Mouse (Mus musculus): Measurements from ENCODE around the gene Zfp777. TPM values are rescaled to one million over a fixed set of nuclear protein-coding genes. Genes with fewer than 3 reads are reported as not detected.
A peak's percentile ranks its signal among the peaks of the same experiment; 100 is the strongest.

The Zfp777 gene
- polyA plus RNA-seq, 1 experiment from 2014 or later = 1.5 TPM

GRCm38 (mm10) chr6:48020006-48020405 is 28.7 kb downstream of the Zfp777 start:
- H3K9me3 ChIP-seq (replicated peaks; ENCODE audit: control insufficient read depth, low read length) = no peaks in the 10 kb centered on the region
- peaks cover 3% of the 10 kb centered on the region; the same call in 1 of the 2 replicates for H3K4me1 ChIP-seq (ENCODE audit: control insufficient read depth, low read depth, low read length)
- no peak for ATAC-seq (ENCODE audit: low read depth)
- no peak overlapping the region for H3K27ac ChIP-seq (ENCODE audit: low read length)
- no peak overlapping the region for H3K4me3 ChIP-seq (ENCODE audit: low read depth, low read length)
- H3K9ac ChIP-seq (ENCODE audit: low read depth, low read length) = no peak overlapping the region
- no peak overlapping the region for H3K4me2 ChIP-seq (ENCODE audit: low read depth, low read length)
- no peaks in the 10 kb centered on the region for H3K27me3 ChIP-seq (ENCODE audit: control insufficient read depth, insufficient read depth, low read depth, low read length)
- WGBS (ENCODE audit: insufficient replicate concordance) = 76% methylated on average over 2 of the region's 2 CpGs
- peaks cover 12% of the 10 kb centered on the region for H3K36me3 ChIP-seq (ENCODE audit: control insufficient read depth, insufficient read depth)

DNA sequence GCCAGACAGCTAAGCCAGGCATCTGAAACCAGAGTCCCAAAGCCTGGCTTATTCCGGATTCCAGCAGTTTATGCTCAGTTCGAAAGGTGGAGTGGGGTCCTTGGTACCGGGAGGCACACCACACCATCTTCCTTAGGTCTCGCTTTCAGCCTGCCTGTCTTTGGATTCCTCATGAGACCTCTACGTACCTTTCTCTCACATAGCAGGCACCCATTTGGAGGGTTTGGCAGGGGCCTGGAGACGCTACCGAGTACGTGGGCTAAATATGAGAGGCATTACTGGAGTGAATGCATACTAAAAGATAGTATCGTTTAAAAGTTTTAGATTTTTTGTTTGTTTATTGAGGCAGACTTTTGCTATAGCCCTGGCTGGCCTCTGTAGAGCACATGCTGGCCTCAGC is 31.9 kb downstream of the Zfp777 start:
- 75% methylated on average over 9 of the region's 9 CpGs for WGBS (ENCODE audit: insufficient replicate concordance)
- H3K9ac ChIP-seq (ENCODE audit: low read depth, low read length) = no peak overlapping the region
- no peak overlapping the region for H3K27ac ChIP-seq (ENCODE audit: low read length)
- ATAC-seq (ENCODE audit: low read depth) = no peak
- no peak overlapping the region for H3K4me2 ChIP-seq (ENCODE audit: low read depth, low read length)
- no peaks in the 10 kb centered on the region for H3K9me3 ChIP-seq (replicated peaks; ENCODE audit: control insufficient read depth, low read length)
- peaks cover 3% of the 10 kb centered on the region; the same call in 1 of the 2 replicates for H3K4me1 ChIP-seq (ENCODE audit: control insufficient read depth, low read depth, low read length)
- no peaks in the 10 kb centered on the region for H3K27me3 ChIP-seq (ENCODE audit: control insufficient read depth, insufficient read depth, low read depth, low read length)
- H3K4me3 ChIP-seq (ENCODE audit: low read depth, low read length) = no peak overlapping the region
- no peaks in the 10 kb centered on the region for H3K36me3 ChIP-seq (ENCODE audit: control insufficient read depth, insufficient read depth)

- H3K27ac ChIP-seq (ENCODE audit: low read length) = no peak overlapping the region
Observed at GRCm38 (mm10) chr6:48016090-48016521, 32.6 kb downstream of the Zfp777 start.

GRCm38 (mm10) chr6:48010727-48011126 is 38.0 kb downstream of the Zfp777 start:
- no peak overlapping the region for H3K4me3 ChIP-seq (ENCODE audit: low read depth, low read length)
- H3K4me1 ChIP-seq (ENCODE audit: control insufficient read depth, low read depth, low read length) = peaks cover 1% of the 10 kb centered on the region; the same call in 1 of the 2 replicates
- H3K4me2 ChIP-seq (ENCODE audit: low read depth, low read length) = no peak overlapping the region
- 53% methylated on average over 8 of the region's 8 CpGs for WGBS (ENCODE audit: insufficient replicate concordance)
- no peak overlapping the region for H3K9ac ChIP-seq (ENCODE audit: low read depth, low read length)
- ATAC-seq (ENCODE audit: low read depth) = no peak
- H3K36me3 ChIP-seq (ENCODE audit: control insufficient read depth, insufficient read depth) = no peaks in the 10 kb centered on the region
- H3K27me3 ChIP-seq (ENCODE audit: control insufficient read depth, insufficient read depth, low read depth, low read length) = no peaks in the 10 kb centered on the region
- H3K27ac ChIP-seq (ENCODE audit: low read length) = no peak overlapping the region
- H3K9me3 ChIP-seq (replicated peaks; ENCODE audit: control insufficient read depth, low read length) = no peaks in the 10 kb centered on the region

More at GRCm38 (mm10) chr6:48016090-48016521, 32.6 kb downstream of the Zfp777 start:
- H3K4me3 ChIP-seq (ENCODE audit: low read depth, low read length) = peak overlapping the region; percentile 43
- WGBS (ENCODE audit: insufficient replicate concordance) = under 1% methylated on average over 24 of the region's 24 CpGs
- H3K27me3 ChIP-seq (ENCODE audit: control insufficient read depth, insufficient read depth, low read depth, low read length) = no peaks in the 10 kb centered on the region
- H3K9ac ChIP-seq (ENCODE audit: low read depth, low read length) = peak overlapping the region; percentile 28
- no peaks in the 10 kb centered on the region for H3K9me3 ChIP-seq (replicated peaks; ENCODE audit: control insufficient read depth, low read length)
- H3K4me2 ChIP-seq (ENCODE audit: low read depth, low read length) = peak overlapping the region; percentile 65
- peak; percentile 88 for ATAC-seq (ENCODE audit: low read depth)
- H3K4me1 ChIP-seq (ENCODE audit: control insufficient read depth, low read depth, low read length) = peaks cover 3% of the 10 kb centered on the region; the same call in 1 of the 2 replicates
- no peaks in the 10 kb centered on the region for H3K36me3 ChIP-seq (ENCODE audit: control insufficient read depth, insufficient read depth)

DNA sequence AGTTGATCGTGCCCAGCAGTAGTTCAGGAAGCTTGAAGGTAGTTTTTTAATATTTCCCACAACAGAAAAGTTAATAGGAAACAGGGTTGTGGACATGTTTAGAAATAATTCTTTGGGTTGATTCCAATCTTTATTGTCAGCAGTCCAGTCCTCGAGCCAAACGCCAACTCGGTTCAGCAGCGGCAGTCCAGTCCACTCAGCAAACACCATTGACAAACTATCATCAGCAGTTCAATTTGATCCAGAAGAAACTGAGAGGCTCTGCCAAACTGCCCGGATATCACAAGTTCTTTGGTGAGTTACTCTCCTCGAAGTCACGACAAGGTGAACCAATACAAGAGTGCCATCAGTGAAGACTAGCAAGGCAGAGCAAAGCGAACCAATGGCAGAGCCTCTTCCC is 53.0 kb downstream of the Zfp777 start:
- 71% methylated on average over 9 of the region's 9 CpGs for WGBS (ENCODE audit: insufficient replicate concordance)
- Histone ChIP-seq H3K9ac (ENCODE audit: low read depth, low read length) (no peak overlapping the region), H3K4me3 (ENCODE audit: low read depth, low read length) (no peak overlapping the region), H3K4me2 (ENCODE audit: low read depth, low read length) (no peak overlapping the region), H3K36me3 (ENCODE audit: control insufficient read depth, insufficient read depth) (no peaks in the 10 kb centered on the region), H3K9me3 (replicated peaks; ENCODE audit: control insufficient read depth, low read length) (no peaks in the 10 kb centered on the region), H3K27ac (ENCODE audit: low read length) (no peak overlapping the region), H3K27me3 (ENCODE audit: control insufficient read depth, insufficient read depth, low read depth, low read length) (no peaks in the 10 kb centered on the region), H3K4me1 (ENCODE audit: control insufficient read depth, low read depth, low read length) (no peaks in the 10 kb centered on the region)
- ATAC-seq (ENCODE audit: low read depth) = no peak

DNA sequence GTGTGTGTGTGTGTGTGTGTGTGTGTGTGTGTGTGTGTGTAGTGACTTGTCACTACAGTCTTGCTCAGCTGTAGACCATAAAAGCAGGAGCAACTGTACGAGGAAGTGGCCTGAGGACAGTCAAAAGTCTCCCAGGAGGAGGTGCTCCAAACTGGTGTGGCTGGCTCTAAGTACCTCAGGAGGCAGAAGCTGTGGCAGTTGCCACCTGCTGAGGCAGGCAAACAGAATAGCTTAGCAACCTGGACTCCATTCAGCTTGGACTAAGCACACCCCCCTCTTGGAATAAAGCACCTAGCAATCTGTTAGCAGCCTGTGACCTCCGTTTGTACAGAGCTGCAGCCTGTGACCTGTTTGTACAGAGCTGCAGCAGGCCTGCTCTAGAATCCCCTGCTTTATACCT is 64.8 kb downstream of the Zfp777 start:
- no peaks in the 10 kb centered on the region for H3K27me3 ChIP-seq (ENCODE audit: control insufficient read depth, insufficient read depth, low read depth, low read length)
- no peaks in the 10 kb centered on the region for H3K9me3 ChIP-seq (replicated peaks; ENCODE audit: control insufficient read depth, low read length)
- H3K4me2 ChIP-seq (ENCODE audit: low read depth, low read length) = no peak overlapping the region
- no peak for ATAC-seq (ENCODE audit: low read depth)
- H3K27ac ChIP-seq (ENCODE audit: low read length) = no peak overlapping the region
- WGBS (ENCODE audit: insufficient replicate concordance) = 20% methylated on average over 2 of the region's 2 CpGs
- no peak overlapping the region for H3K9ac ChIP-seq (ENCODE audit: low read depth, low read length)
- H3K4me1 ChIP-seq (ENCODE audit: control insufficient read depth, low read depth, low read length) = no peaks in the 10 kb centered on the region
- no peaks in the 10 kb centered on the region for H3K36me3 ChIP-seq (ENCODE audit: control insufficient read depth, insufficient read depth)
- H3K4me3 ChIP-seq (ENCODE audit: low read depth, low read length) = no peak overlapping the region

DNA sequence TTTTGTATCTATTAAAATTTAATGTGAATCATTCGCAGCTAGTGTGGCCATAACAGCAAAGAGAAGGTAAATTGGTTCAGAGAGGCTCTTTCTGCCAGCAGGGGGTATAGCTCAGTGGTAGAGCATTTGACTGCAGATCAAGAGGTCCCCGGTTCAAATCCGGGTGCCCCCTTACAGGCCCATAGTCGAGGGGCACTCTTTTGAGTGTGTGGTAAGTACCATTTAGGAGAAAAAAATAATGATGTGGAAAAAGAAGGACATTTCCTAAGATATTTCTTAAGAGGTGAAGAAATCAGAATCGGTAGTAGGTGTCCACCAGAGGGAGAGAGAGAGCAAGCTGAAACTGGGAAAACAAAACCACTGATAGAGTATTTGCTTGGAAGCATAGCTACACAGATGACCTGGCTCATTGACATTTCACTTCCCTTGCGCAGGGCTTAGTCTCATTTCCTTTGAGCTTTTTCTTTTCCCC is 69.8 kb downstream of the Zfp777 start:
- Histone ChIP-seq H3K4me2 (ENCODE audit: low read depth, low read length) (no peak overlapping the region), H3K27ac (ENCODE audit: low read length) (no peak overlapping the region), H3K27me3 (ENCODE audit: control insufficient read depth, insufficient read depth, low read depth, low read length) (no peaks in the 10 kb centered on the region), H3K4me1 (ENCODE audit: control insufficient read depth, low read depth, low read length) (no peaks in the 10 kb centered on the region), H3K9me3 (replicated peaks; ENCODE audit: control insufficient read depth, low read length) (no peaks in the 10 kb centered on the region), H3K9ac (ENCODE audit: low read depth, low read length) (no peak overlapping the region), H3K4me3 (ENCODE audit: low read depth, low read length) (no peak overlapping the region), H3K36me3 (ENCODE audit: control insufficient read depth, insufficient read depth) (no peaks in the 10 kb centered on the region)
- ATAC-seq (ENCODE audit: low read depth) = peak; percentile 84
- 6% methylated on average over 6 of the region's 6 CpGs for WGBS (ENCODE audit: insufficient replicate concordance)

DNA sequence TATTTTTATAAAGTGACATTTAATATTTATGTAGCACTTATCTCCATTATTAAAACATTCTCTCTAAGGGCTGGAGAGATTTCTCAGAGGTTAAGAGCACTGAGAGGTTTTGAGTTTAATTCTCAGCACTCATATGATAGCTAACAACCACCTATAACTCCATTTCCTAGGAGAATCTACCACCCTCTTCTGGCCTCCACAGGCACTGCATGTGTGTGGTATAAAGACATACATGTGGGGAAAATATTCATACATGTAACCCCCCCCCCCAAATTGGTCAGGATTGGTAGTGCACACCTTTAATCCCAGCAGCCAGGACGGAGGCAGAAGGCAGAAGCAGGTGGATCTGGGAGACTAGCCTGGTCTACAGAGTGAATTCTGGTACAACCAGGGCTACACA is 74.1 kb downstream of the Zfp777 start:
- Histone ChIP-seq H3K4me2 (ENCODE audit: low read depth, low read length) (no peak overlapping the region), H3K4me1 (ENCODE audit: control insufficient read depth, low read depth, low read length) (no peaks in the 10 kb centered on the region), H3K9me3 (replicated peaks; ENCODE audit: control insufficient read depth, low read length) (no peaks in the 10 kb centered on the region), H3K36me3 (ENCODE audit: control insufficient read depth, insufficient read depth) (no peaks in the 10 kb centered on the region), H3K27me3 (ENCODE audit: control insufficient read depth, insufficient read depth, low read depth, low read length) (no peaks in the 10 kb centered on the region), H3K4me3 (ENCODE audit: low read depth, low read length) (no peak overlapping the region), H3K27ac (ENCODE audit: low read length) (no peak overlapping the region), H3K9ac (ENCODE audit: low read depth, low read length) (no peak overlapping the region)
- ATAC-seq (ENCODE audit: low read depth) = no peak
- WGBS (ENCODE audit: insufficient replicate concordance) = 74% methylated on average over 1 of the region's 1 CpGs

Measured in liver, embryonic 16.5 days (tissue).